Mouse (Mus musculus) thymus, adult 2 months (tissue): ENCODE measurements around the gene Lce1a1.

Experiments used
- CTCF ChIP-seq: fragments of 200-500 bp; IDR thresholded peaks from 2 replicates; pipeline ENCODE4 v1.5.1; 2012; ENCODE audit warnings: mild to moderate bottlenecking, control low read depth, low read length, moderate library complexity, borderline replicate concordance; ENCODE audit not compliant: control insufficient read depth, poor library complexity, insufficient read depth; ENCODE audit errors: extremely low read depth
- POLR2A ChIP-seq: fragments of 200-500 bp; IDR thresholded peaks from 2 replicates; pipeline ENCODE4 v1.6.1; 2012; ENCODE audit warnings: mild to moderate bottlenecking, low read length, control low read depth, moderate library complexity; ENCODE audit not compliant: control insufficient read depth, poor library complexity, insufficient read depth; ENCODE audit errors: extremely low read depth

DNA sequence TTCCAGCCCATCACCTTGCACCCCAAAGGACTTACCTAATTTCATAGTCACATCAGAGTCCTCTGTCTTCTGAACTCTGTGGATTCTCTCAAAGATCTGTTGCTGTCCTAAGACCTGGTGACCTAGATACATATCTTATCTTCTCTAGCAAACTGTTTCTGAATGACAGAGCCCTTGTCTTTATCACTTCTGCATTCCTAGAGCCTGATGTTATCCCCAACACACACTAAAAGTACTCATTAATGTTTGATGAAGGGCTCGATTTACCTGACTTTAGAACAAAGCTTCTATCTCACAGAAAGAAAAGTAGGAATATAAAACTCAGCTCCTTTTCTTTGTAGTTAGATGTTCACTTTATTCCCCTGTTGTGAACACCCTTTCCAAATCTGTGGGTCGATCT, 26.5 kb downstream of the Lce1a1 start, which contains the start of gene Lce6a:
- TF ChIP-seq POLR2A = no peak
- no peak for TF ChIP-seq CTCF
